Mouse (Mus musculus): ENCODE data around the gene Atp6v1a.

Atp6v1a gene

DNA sequence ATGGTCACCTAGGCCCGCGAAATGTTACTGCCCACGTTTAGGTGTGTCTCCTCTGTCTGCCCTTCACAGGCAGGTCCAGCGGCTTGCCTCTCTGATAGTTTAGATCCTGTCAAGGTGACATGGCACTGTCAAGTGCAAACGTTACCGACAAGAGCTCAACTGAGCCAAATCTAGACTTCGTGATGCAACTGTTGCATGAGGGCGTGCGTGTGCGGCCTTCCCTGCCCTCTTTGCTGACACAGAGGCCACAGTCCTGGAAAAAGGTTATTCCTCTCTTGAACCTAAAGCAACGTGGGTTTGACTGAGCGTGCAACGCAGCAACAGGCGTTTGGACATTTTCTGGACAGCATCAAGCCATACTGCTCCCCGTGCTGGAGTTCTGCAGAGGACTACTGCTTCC, 78.2 kb downstream of the Atp6v1a start:
- DNase-seq (ENCODE audit: low read depth, low spot score), result no peak

DNA sequence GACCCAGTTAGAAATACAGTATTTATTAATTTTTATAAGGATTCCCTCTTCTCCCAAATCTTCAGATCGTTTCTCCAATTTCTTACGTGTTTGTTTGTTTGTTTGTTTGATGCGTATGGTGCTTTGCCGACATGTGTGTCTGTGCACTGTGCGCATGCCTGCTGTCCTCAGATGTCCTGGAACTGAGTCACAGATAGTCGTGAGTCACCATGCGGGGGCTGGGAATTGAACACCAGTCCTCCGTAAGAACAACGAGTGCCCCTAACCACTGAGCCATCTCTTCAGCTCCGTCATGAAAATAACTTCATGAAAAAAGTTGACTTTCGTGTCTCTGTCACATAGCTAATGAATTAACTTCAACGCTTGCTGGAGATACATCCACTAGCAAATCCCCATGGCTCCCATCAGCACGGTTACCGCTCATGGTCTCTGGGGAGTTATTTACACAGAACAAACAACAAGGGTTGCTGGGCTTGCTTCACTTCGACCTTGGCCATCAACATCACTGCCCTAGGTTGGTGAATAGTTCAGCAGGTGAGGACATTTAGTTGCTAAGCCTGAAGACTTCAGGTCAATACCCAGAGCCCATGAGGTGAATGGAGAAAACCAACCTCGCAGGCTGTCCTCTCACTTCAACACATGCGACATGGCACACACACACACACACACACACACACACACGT, 78.8 kb downstream of the Atp6v1a start:
- no peak for DNase-seq (ENCODE audit: low read depth, low spot score)

DNA sequence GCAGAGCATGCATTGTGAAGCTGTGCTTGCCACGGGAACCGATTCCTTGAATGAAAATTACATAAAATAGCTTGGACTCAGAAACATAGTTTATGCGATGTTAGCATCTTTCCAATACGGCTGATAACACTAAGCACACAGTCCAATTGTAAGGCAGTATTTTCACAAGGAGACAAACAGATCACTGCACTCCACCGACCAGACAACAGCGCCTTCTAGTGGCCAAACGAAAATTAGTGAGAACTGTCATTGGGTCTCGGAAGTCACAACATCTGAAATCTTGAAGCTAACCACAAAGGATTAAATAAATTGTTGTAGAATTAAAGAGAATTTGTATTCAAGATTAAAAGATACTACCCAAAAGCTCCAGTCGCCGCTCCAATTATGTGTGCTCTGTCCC, 80.8 kb downstream of the Atp6v1a start:
- peak; percentile 26 for DNase-seq (ENCODE audit: low read depth, low spot score)

DNA sequence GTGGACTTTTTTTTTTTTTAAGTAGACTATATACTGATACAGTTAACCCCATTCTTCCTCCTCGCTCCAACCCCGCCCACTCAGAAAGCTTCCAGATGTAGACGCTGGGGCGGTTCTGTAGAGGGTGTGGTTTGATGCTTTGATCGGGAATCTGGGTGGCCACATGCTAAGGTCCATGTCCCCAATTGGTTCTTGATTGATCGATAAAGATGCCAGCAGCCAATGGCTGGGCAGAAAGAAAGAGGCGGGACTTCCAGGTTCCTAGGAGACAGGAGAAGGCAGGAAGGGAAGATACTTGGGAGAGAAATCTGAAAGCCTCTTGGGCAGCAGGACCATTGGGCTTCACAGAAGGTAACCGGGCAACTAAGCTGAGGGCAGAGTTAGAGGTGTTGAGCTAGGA, 83.7 kb downstream of the Atp6v1a start:
- no peak for DNase-seq (ENCODE audit: low read depth, low spot score)

DNA sequence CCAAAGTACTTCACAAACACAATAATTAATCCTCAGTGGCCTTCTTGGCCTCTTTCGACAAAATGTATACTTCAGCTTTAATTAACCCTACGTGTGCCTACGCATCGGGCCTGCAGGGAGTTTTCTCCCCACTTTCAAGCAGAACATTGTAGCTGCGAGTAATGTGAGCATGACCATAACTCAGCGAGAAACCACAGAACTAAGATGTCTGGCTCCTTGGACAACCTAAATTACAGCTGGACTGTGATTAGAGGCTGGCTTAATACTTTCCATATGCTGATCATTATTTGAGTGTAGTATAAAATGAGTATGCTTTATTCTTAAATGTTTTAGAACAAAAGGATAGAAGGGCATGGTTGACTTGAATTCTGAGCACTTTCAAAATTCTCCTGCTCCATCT, 86.2 kb downstream of the Atp6v1a start:
- no peak for DNase-seq (ENCODE audit: low read depth, low spot score)

DNA sequence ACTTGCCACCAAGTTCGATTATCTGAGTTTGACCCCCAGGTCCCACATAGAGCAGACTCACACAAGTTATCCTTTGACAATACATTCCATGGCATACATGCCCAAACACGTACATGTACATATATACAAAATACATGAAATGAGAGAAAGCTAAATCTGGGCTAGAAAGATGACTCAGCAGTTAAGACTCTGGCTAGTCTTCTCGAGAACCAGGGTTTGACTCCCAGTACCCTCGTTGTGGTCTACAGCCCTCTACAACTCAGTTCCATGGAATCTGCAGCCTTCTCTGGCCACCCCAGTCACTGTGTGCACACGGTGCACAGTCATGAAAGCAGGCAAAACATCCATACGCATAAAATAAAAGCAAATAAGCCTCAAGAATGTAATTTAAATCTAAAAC, 87.1 kb downstream of the Atp6v1a start:
- no peak for DNase-seq (ENCODE audit: low read depth, low spot score)

DNA sequence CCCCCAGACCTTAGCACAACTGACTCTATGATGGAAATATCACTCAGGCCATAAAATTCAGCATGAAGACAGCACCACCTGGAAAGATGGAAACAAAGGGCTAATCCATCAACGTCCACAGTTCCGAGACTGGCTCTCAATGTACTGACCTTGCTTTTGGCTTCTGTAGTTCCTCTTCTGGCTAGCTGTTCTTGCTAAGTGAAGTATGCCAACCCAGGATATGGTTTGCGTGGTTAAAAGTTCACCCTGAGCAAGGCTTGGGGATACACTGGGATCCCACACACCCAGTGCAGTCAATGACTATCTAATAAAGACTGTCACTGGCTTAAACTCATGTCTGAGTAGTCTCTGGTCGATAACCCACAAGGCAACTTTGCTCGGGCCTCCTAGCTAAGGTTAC, 89.4 kb downstream of the Atp6v1a start:
- no peak for DNase-seq (ENCODE audit: low read depth, low spot score)

DNA sequence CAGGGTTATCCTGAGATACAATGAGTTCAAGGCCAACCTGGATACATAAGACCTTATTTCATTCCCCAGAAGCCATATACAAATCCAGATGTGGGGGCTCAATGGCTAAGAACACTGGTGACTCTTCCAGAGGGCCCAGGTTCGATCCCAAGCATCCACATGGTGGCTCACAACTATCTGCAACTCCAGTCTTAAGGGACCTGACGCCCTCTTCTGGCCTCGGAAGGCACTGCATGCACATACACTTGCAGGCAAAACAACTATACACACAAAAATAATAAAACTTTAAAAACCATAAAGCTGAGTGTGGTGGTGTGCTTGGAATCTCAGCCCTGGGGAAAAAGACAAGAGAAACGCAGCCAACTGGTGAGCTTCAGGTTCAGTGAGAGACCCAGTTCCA, 100.4 kb downstream of the Atp6v1a start:
- DNase-seq (ENCODE audit: low read depth, low spot score), result no peak

Measured in c-Kit-negative CD71-positive TER-119-positive erythroid progenitor cells, embryonic 14.5 days (primary cell).